Mouse (Mus musculus): ENCODE measurements around the gene Sptan1.

GRCm38 (mm10) chr2:30044550-30044949 is 79.2 kb downstream of the Sptan1 start:
- TF ChIP-seq GATA1 (IDR thresholded peaks at IDR 0.05; ENCODE audit: borderline replicate concordance, low read length) (no peak), FLI1 (IDR thresholded peaks at IDR 0.05; ENCODE audit: low read length) (no peak)
